Mouse (Mus musculus) brown adipose tissue, adult 24 weeks (tissue): ENCODE measurements around the gene Hist1h2bn. TPM values are rescaled to one million over a fixed set of nuclear protein-coding genes. Genes with fewer than 3 reads are reported as not detected.
"Not testable (repeated sequence)": the region's sequence is repeated elsewhere in the genome, so short reads cannot be mapped to it uniquely, and the experiment has no call there.

Experiments
- H3K27ac ChIP-seq: fragments of 200-500 bp; replicated peaks from 2 replicates; pipeline ENCODE4 v1.5.1; 2012; ENCODE audit warnings: low read depth, mild to moderate bottlenecking, low read length
- H3K4me1 ChIP-seq: fragments of 200-500 bp; 2 replicates; pipeline ENCODE4 v1.6.1; 2012; ENCODE audit warnings: low read length, mixed read lengths; ENCODE audit not compliant: control insufficient read depth, insufficient read depth, insufficient read length
- H3K4me3 ChIP-seq: fragments of 200-500 bp; 2 replicates; pipeline ENCODE4 v1.5.1; 2012; ENCODE audit warnings: low read depth, mild to moderate bottlenecking, low read length, moderate library complexity; ENCODE audit not compliant: insufficient read depth
- polyA plus RNA-seq: library from polyadenylated mRNA; stranded (reverse); fragments of >200 nt; gene quantifications from 2 replicates; pipeline ENCODE4 v1.2.4, GENCODE M21; 2012; ENCODE audit not compliant: missing spikeins, insufficient read depth, insufficient read length

The Hist1h2bn gene
- polyA plus RNA-seq, 1 experiment = not detected

DNA sequence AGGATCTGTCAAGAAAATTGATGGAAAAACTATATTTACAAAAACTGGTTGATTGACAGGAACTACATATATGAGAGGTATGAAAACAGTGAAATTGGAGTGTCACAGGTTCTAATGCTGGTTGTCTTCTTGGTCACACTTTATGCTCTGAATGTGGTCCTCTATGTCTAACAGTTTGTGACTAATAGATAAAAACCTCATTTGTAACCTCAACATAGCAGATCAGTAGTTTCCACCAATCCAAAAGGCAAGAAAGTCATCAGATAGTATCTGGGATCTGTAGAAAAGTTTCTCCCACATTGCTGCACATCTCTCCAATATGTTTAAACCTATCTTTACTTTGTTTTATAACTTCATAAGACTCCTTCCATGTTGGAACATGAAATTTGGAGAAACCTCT lies 2.5 kb upstream of the Hist1h2bn start:
- Histone ChIP-seq H3K4me1 (peaks cover 2% of the 10 kb centered on the region), H3K4me3 (no peak overlapping the region), H3K27ac (no peak overlapping the region)

DNA sequence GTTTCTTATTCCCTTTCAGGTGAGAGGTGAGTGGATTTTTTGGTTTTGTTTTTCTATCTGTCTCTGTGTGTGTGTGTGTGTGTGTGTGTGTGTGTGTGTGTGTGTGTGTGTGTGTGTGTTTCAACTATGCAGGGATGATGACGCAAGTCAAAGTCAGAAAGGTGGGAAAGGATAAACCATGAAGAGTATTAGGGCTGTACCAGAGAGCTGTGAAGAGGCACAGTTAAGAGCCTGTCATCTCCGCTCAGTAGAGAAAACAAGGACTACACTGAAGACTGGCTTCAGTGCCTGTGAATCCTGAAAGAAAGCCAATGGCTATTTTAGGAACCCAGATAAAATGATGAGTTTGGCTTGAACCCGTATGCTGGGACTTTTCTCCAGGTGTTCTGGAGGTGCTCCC lies 2.1 kb upstream of the Hist1h2bn start:
- no peak overlapping the region for H3K27ac ChIP-seq
- peaks cover 2% of the 10 kb centered on the region for H3K4me1 ChIP-seq
- no peak overlapping the region for H3K4me3 ChIP-seq

DNA sequence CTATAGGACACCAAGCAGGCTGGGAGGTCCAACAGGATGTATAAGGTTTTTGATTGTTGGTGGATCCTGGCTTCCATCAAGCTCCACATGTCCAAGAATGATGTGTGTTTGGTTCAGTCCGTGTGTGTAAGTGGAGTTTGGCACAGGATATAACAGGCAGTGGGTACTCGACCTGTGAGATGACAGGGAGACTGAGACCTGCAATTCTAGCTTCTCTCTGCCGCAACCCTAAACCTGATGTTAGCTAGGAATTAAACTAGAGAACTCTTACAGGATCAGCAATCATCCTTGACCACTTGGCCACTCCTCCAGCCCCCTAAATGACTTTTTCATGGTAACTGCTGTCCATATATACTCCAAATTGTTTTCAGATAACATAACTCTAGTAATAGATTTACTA lies 1.6 kb upstream of the Hist1h2bn start:
- Histone ChIP-seq H3K4me1 (peaks cover 2% of the 10 kb centered on the region), H3K4me3 (no peak overlapping the region), H3K27ac (no peak overlapping the region)

DNA sequence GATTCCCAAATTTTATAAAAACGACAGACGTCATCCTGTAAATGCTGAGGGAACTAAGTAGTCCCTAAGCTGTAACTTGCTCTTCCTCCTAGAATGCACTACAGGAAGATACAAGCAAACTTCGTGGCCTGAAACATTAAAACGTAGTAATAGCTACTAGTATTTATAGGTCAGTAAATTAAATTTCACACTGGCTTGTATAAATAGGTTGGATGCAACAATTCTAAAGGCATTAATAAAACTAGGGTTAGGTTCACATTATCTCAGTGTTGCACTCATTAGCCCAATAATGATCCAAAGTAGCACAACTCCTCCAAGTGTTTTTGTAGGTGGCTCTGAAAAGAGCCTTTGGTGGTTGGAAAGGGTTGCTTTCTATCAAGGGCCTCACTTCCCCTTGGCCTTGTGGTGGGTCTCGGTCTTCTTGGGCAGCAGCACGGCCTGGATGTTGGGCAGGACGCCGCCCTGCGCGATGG lies 836 bp upstream of the Hist1h2bn start:
- peaks cover 2% of the 10 kb centered on the region for H3K4me1 ChIP-seq

DNA sequence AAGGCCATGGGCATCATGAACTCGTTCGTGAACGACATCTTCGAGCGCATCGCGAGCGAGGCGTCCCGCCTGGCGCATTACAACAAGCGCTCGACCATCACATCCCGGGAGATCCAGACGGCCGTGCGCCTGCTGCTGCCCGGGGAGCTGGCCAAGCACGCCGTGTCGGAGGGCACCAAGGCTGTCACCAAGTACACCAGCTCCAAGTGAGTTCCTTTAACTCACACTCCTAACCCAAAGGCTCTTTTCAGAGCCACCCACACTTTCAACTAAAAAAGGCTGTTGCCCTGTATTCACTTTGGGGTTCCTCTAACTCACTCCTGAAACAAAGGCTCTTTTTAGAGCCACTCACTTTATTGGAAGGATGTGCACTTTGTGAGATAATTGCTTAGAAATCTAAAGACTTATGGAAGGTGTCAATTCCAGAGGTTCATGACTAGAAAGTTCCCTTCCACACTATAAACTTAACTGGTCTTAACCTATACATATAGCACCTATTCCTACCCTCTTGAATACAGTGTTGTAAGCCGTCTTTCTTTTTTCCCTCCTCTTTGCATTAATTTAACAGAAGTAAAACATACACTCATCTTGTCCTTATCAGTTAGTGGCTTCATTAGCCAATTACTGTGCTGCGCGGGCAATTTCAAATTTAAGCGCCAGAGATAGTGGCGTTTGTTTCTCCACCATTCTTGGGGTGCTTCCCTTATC lies 525 bp downstream of the Hist1h2bn start:
- peak overlapping the region; percentile 71; the same call in 1 of the 2 replicates for H3K4me3 ChIP-seq
- H3K27ac ChIP-seq, H3K4me1 ChIP-seq: not testable (repeated sequence)

More for the DNA sequence above, 836 bp upstream of the Hist1h2bn start:
- Histone ChIP-seq H3K27ac (peak overlapping the region; percentile 52; the same call in 1 of the 2 replicates), H3K4me3 (peak overlapping the region; percentile 64)

DNA sequence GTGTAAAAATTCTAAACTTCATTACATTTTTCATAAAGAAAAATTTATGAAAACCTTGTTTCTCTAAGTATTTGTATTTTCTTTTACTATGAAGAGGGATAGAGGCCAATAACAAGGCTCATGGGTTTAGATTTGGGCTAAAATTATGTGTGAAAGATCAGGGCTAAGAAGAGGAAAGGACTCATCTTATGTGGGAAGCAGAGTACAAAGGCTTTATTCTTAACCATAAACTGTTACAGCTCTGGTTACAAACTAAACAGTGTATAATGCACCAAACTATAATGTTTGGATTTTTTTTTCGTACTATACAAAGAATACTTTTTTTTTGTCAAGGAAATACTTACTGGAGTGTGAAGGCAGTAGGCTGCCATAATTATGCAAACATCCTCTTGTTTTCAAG lies 1.8 kb downstream of the Hist1h2bn start:
- no peak overlapping the region for H3K4me3 ChIP-seq
- no peak overlapping the region for H3K27ac ChIP-seq
- H3K4me1 ChIP-seq = no peaks in the 10 kb centered on the region; the same call in 1 of the 2 replicates

- no peak overlapping the region for H3K27ac ChIP-seq
These were observed 25.2 kb downstream of the Hist1h2bn start for GRCm38 (mm10) chr13:21778814-21779766.

DNA sequence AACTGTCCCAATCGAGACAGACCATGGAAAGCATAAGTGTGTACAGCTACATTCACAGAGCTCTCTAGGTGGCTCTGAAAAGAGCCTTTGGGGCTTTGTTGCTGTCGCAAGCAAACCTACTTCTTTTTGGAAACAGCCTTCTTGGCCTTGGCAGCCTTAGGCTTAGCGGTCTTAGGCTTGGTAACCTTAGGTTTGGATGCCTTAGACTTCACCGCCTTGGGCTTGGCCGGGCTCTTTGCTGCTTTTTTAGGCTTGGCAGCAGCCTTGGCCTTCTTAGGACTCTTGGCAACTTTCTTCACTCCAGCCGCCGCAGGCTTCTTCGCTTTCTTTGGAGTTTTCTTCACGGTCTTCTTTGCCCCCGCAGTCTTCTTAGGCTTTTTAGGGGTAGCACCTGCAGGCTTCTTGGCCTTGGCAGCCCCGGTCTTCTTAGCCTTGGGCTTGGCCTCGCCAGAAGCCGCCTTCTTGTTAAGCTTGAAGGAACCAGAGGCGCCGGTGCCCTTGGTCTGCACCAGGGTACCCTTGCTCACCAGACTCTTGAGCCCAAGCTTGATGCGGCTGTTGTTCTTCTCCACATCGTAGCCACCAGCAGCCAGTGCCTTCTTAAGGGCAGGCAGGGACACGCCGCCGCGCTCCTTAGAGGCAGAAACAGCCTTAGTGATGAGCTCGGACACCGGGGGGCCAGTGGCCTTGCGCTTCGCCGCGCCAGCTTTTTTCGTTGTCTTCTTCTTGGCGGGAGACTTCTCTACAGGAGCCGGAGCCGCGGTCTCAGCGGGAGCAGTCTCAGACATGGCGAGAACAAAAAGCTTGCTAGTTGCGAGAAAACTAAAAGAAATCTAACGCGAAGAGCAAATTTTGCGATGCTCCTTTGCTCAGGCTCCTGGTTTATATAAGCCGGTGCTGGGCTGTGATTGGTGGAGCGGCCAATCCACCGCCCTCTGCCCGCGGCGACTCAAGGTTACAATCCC lies 26.1 kb downstream of the Hist1h2bn start, which contains the start of gene Hist1h1b:
Hist1h1b (minus strand) TSS at position 859 of the 965 bp plus-strand sequence.
- Histone ChIP-seq H3K4me3 (peak within 1 kb of the TSS; percentile 75), H3K27ac (no peak within 1 kb of the TSS), H3K4me1 (no peaks in the 10 kb centered on the region)

More at GRCm38 (mm10) chr13:21778814-21779766, 25.2 kb downstream of the Hist1h2bn start:
- Histone ChIP-seq H3K4me1 (no peaks in the 10 kb centered on the region), H3K4me3 (peak overlapping the region; percentile 75)

- H3K27ac ChIP-seq = no peak overlapping the region
- no peaks in the 10 kb centered on the region for H3K4me1 ChIP-seq
- no peak overlapping the region for H3K4me3 ChIP-seq
These were observed 27.2 kb downstream of the Hist1h2bn start for GRCm38 (mm10) chr13:21781021-21781555.

DNA sequence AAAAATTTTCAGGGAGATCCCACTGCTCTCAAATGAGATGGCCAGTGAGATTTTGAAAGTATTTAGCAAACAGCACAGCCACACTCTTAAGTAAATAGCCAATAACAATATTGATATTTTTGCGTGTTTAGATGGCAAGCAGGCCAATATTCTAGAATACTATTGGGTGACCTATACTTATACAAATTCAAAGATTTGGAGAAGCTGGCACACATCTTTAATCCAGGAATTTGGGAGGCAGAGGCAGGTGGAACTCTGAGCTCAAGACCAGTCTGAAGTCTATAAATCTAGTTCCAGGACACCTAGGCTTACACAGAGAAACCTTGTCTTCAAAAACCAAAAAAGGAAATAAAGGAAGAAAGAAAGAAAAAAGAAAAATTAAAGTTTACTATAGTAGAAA lies 27.7 kb downstream of the Hist1h2bn start:
- H3K27ac ChIP-seq = no peak overlapping the region
- no peaks in the 10 kb centered on the region for H3K4me1 ChIP-seq
- H3K4me3 ChIP-seq = no peak overlapping the region

DNA sequence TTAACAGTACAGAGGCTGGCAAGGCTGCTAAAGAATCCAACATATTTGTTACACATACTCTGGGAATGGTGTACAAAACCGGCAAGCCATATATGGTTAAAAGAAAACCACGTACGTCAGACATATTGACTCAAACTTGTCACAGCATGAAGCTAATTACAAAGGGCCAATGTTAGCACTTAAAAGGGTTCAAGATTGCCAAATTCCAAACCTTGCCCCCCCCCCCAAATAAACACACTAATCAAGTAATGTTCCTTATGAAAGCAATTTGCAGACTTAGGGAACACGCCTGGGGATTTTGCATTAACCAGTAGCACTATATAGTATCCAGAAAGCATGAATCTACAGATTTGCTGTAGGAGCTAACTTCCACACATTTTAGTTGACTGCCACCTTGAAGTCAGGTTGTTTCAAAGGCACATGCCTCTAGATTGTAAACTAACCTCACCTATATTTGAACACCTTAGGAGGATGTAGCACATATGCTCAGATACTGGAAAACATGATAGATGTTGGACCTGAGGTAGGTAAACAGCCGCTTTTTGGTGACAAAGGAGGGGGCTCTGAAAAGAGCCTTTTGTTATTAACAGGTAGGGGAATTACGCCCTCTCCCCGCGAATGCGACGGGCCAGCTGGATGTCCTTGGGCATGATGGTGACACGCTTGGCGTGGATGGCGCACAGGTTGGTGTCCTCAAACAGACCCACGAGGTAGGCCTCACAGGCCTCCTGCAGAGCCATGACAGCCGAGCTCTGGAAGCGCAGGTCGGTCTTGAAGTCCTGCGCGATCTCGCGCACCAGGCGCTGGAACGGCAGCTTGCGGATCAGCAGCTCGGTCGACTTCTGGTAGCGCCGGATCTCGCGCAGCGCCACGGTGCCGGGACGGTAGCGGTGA lies 28.7 kb downstream of the Hist1h2bn start:
- peak overlapping the region; percentile 57 for H3K4me3 ChIP-seq
- not testable (repeated sequence) for H3K27ac ChIP-seq, H3K4me1 ChIP-seq

DNA sequence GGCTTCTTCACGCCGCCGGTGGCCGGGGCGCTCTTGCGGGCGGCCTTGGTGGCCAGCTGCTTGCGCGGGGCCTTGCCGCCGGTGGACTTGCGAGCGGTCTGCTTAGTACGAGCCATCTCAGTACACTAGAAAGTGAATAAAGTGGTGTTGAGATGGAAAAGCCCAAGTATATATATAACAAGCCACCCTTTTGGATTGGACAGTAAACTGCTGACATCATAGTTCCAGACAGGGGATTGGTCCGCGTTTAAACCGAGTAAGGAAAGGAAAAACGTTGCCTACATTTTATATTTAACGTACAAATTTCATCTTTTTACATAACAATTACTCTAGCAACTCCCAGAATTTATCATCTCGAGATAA lies 29.3 kb downstream of the Hist1h2bn start, which contains the start of gene Hist1h3i:
Hist1h3i (minus strand) TSS at position 116 of the 363 bp plus-strand sequence.
- no peak within 1 kb of the TSS for H3K27ac ChIP-seq
- no peaks in the 10 kb centered on the region for H3K4me1 ChIP-seq
- H3K4me3 ChIP-seq = peak within 1 kb of the TSS; percentile 57

DNA sequence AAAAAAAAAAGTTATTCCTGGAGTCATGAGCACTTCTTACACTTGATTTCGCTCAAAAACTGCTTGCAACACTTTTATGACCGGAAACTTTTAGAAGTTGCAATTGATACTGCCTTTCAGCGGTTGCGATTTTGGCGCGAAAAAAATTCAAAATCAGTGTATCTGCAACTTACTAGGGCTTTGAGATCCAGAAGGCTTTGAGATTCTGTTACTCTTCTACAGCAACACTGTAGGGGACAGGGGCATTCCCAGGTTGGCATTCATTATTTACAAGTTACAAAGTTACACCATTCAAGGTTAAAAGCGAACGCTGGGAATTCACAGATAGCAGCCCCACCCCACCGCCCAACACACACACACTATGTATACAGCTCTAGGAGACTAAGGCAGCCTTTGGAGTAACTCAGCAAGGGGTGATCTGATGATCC lies 29.8 kb downstream of the Hist1h2bn start:
- no peak overlapping the region for H3K27ac ChIP-seq

More for the DNA sequence above, 29.8 kb downstream of the Hist1h2bn start:
- Histone ChIP-seq H3K4me3 (peak overlapping the region; percentile 31), H3K4me1 (no peaks in the 10 kb centered on the region)
